Mouse (Mus musculus) CH12.LX (cell line): ENCODE data around the gene Rap1a.

Experiments used
- BHLHE40 ChIP-seq: IDR thresholded peaks from 2 replicates; pipeline ENCODE4 v1.6.1; 2011; ENCODE audit warnings: mild to moderate bottlenecking, low read depth, low read length, improper control_type of control experiment
- CTCF ChIP-seq, 2 experiments: IDR thresholded peaks in 1 of 2; conservative IDR thresholded peaks in 1 of 2; 2 replicates each; pipeline ENCODE4 v1.5.1; 2011 to 2012; ENCODE audit warnings: low read depth in 2 of 2, low read length in 2 of 2, improper control_type of control experiment in 1 of 2, inconsistent platforms in 1 of 2, mild to moderate bottlenecking in 1 of 2, moderate library complexity in 1 of 2
- ELF1 ChIP-seq: IDR thresholded peaks from 2 replicates; pipeline ENCODE4 v1.6.1; 2014; ENCODE audit warnings: low read depth, mild to moderate bottlenecking, inconsistent platforms, low read length, improper control_type of control experiment
- EP300 ChIP-seq: IDR thresholded peaks from 2 replicates; pipeline ENCODE4 v1.6.1; 2011; ENCODE audit warnings: low read length, improper control_type of control experiment
- ETS1 ChIP-seq: conservative IDR thresholded peaks from 2 replicates; pipeline ENCODE4 v1.6.1; 2012; ENCODE audit warnings: low read depth, mild to moderate bottlenecking, inconsistent platforms, low read length, improper control_type of control experiment, moderate library complexity
- JUND ChIP-seq: conservative IDR thresholded peaks from 2 replicates; pipeline ENCODE4 v1.6.1; 2011; ENCODE audit warnings: low read depth, low read length, improper control_type of control experiment
- MAZ ChIP-seq: IDR thresholded peaks from 2 replicates; pipeline ENCODE4 v1.6.1; 2012; ENCODE audit warnings: low read depth, mild to moderate bottlenecking, inconsistent platforms, low read length, improper control_type of control experiment, moderate library complexity
- MEF2A ChIP-seq: IDR thresholded peaks from 2 replicates; pipeline ENCODE4 v1.6.1; 2014; ENCODE audit warnings: low read depth, mild to moderate bottlenecking, inconsistent platforms, low read length, improper control_type of control experiment, borderline replicate concordance
- MXI1 ChIP-seq: IDR thresholded peaks from 2 replicates; pipeline ENCODE4 v1.6.1; 2011; ENCODE audit warnings: mild to moderate bottlenecking, low read depth, low read length, improper control_type of control experiment
- MYC ChIP-seq: IDR thresholded peaks from 2 replicates; pipeline ENCODE4 v1.6.1; 2011; ENCODE audit warnings: low read depth, mild to moderate bottlenecking, improper control_type of control experiment, low read length
- POLR2A ChIP-seq: IDR thresholded peaks from 2 replicates; pipeline ENCODE4 v1.6.1; 2011; ENCODE audit warnings: low read depth, mild to moderate bottlenecking, improper control_type of control experiment, low read length

GRCm38 (mm10) chr3:105706366-105707020, 94.6 kb downstream of the Rap1a start:
- TF ChIP-seq MXI1, result no peak
- no peak for TF ChIP-seq CTCF (conservative IDR thresholded peaks at IDR 0.05 in 1 of 2, IDR thresholded peaks at IDR 0.05 in 1 of 2; ENCODE audit: low read depth in 2 of 2, low read length in 2 of 2)
- TF ChIP-seq POLR2A, result no peak
- TF ChIP-seq ELF1, result no peak
- no peak for TF ChIP-seq MEF2A
- TF ChIP-seq MYC, result no peak
- no peak for TF ChIP-seq MAZ
- TF ChIP-seq ETS1, result no peak
- TF ChIP-seq EP300, result no peak
- no peak for TF ChIP-seq JUND
- TF ChIP-seq BHLHE40, result no peak
